Mouse (Mus musculus) heart, embryonic 14.5 days (tissue): Measurements from ENCODE around the gene Fgfr3. TPM values are rescaled to one million over a fixed set of nuclear protein-coding genes. Genes with fewer than 3 reads are reported as not detected.

Source experiments
- ATAC-seq: fragments of 200-750 bp; cut with Nextera tagmentation; 2 replicates; pipeline ENCODE4 v1.8.0; 2017; ENCODE audit warnings: low read depth, moderate TSS enrichment; ENCODE audit not compliant: insufficient number of reproducible peaks, insufficient read depth, low FRiP score
- H3K27ac ChIP-seq, 2 experiments: fragments of 200-500 bp in 1 of 2; fragments of 300-500 bp in 1 of 2; sonication (generic) in 1 of 2; replicated peaks in 1 of 2; 2 replicates each; pipeline ENCODE4 v1.5.1; 2012 to 2014; ENCODE audit warnings: low read depth in 2 of 2, low read length in 2 of 2, control low read depth in 1 of 2, mild to moderate bottlenecking in 1 of 2, mixed read lengths in 1 of 2; ENCODE audit not compliant: control insufficient read depth in 1 of 2, insufficient read depth in 1 of 2
- H3K27me3 ChIP-seq: fragments of 300-500 bp; sonication (generic); 2 replicates; pipeline ENCODE4 v1.6.1; 2014; ENCODE audit warnings: mild to moderate bottlenecking, low read length, control low read depth; ENCODE audit not compliant: control insufficient read depth, insufficient read depth
- H3K36me3 ChIP-seq: fragments of 300-500 bp; sonication (generic); 2 replicates; pipeline ENCODE4 v1.6.1; 2014; ENCODE audit warnings: mild to moderate bottlenecking, control low read depth, low read length, mixed read lengths; ENCODE audit not compliant: control insufficient read depth, insufficient read depth
- H3K4me1 ChIP-seq, 2 experiments: fragments of 200-500 bp in 1 of 2; fragments of 300-500 bp in 1 of 2; sonication (generic) in 1 of 2; 2 replicates each; pipeline ENCODE4 v1.6.1; 2012 to 2014; ENCODE audit warnings: low read length in 2 of 2, control low read depth in 1 of 2, mixed read lengths in 1 of 2; ENCODE audit not compliant: control insufficient read depth in 2 of 2, insufficient read depth in 2 of 2
- H3K4me2 ChIP-seq: fragments of 300-500 bp; sonication (generic); 2 replicates; pipeline ENCODE4 v1.6.1; 2014; ENCODE audit warnings: mild to moderate bottlenecking, low read length
- H3K4me3 ChIP-seq, 2 experiments: fragments of 200-500 bp in 1 of 2; fragments of 300-500 bp in 1 of 2; sonication (generic) in 1 of 2; 2 replicates each; pipeline ENCODE4 v1.5.1; 2012 to 2014; ENCODE audit warnings: low read length in 2 of 2, mild to moderate bottlenecking in 2 of 2, control low read depth in 1 of 2, low read depth in 1 of 2, moderate library complexity in 1 of 2; ENCODE audit not compliant: control insufficient read depth in 1 of 2, insufficient read depth in 1 of 2
- H3K9ac ChIP-seq: fragments of 300-500 bp; sonication (generic); 2 replicates; pipeline ENCODE4 v1.6.1; 2014; ENCODE audit warnings: mild to moderate bottlenecking, low read length
- H3K9me3 ChIP-seq: fragments of 300-500 bp; sonication (generic); 2 replicates; pipeline ENCODE4 v1.6.1; 2016; ENCODE audit warnings: low read length, control low read depth; ENCODE audit not compliant: control insufficient read depth
- WGBS: fragments of 180-500 bp; shearing (Covaris S2); extraction: QIAGEN DNeasy Blood & Tissue Kit; methylation state at CpG from one replicate; pipeline ENCODE4 v1.1.7; 2014; 5-methylcytosine and 5-hydroxymethylcytosine counted together
- polyA plus RNA-seq: library from polyadenylated mRNA; unstranded; fragments of >200 nt; fragmentation: Nextera tagmentation; extraction: Ambion mirVana; gene quantifications from 2 replicates; pipeline ENCODE4 v1.2.1, GENCODE M21; 2014

Gene Fgfr3
- polyA plus RNA-seq, 1 experiment from 2014 or later = 3.1 TPM

GRCm38 (mm10) chr5:33777195-33777594, 55.7 kb downstream of the Fgfr3 start:
- no peaks in the 10 kb centered on the region for H3K27me3 ChIP-seq
- H3K4me1 ChIP-seq = peaks cover 0 to 10% of the 10 kb centered on the region in 2 experiments; a peak in 3 of 4 replicates
- H3K4me3 ChIP-seq = no peak overlapping the region
- no peak overlapping the region for H3K9ac ChIP-seq
- no peaks in the 10 kb centered on the region for H3K9me3 ChIP-seq
- no peak overlapping the region for H3K4me2 ChIP-seq
- H3K36me3 ChIP-seq = peaks cover 35% of the 10 kb centered on the region
- ATAC-seq = no peak
- no peak overlapping the region for H3K27ac ChIP-seq

GRCm38 (mm10) chr5:33781964-33782344, 60.5 kb downstream of the Fgfr3 start:
- WGBS = 4% methylated on average over 11 of the region's 11 CpGs
- Histone ChIP-seq H3K27me3 (no peaks in the 10 kb centered on the region), H3K9ac (peak overlapping the region; percentile 80), H3K9me3 (no peaks in the 10 kb centered on the region), H3K4me2 (peak overlapping the region; percentile 93), H3K4me1 (peaks cover 3 to 10% of the 10 kb centered on the region in 2 experiments; a peak in 3 of 4 replicates), H3K27ac (peak overlapping the region in 1 of 2 experiments; percentile 78; a peak in 2 of 4 replicates), H3K36me3 (peaks cover 11% of the 10 kb centered on the region; the same call in 1 of the 2 replicates), H3K4me3 (peak overlapping the region; percentile 72 to 73)
- no peak for ATAC-seq

GRCm38 (mm10) chr5:33782345-33782998, 61.0 kb downstream of the Fgfr3 start, which contains the start of gene Letm1:
Gene Letm1, minus strand, starts transcription at chr5:33782817.
- Histone ChIP-seq H3K4me1 (peaks cover 3 to 10% of the 10 kb centered on the region in 2 experiments; a peak in 3 of 4 replicates), H3K4me2 (peak within 1 kb of the TSS; percentile 93), H3K27ac (peak within 1 kb of the TSS; percentile 63 to 78), H3K36me3 (peaks cover 6% of the 10 kb centered on the region; the same call in 1 of the 2 replicates), H3K27me3 (no peaks in the 10 kb centered on the region), H3K9ac (peak within 1 kb of the TSS; percentile 80), H3K9me3 (no peaks in the 10 kb centered on the region), H3K4me3 (peak within 1 kb of the TSS; percentile 72 to 73)
- under 1% methylated on average over 65 of the region's 65 CpGs for WGBS
- peak; percentile 99 for ATAC-seq

GRCm38 (mm10) chr5:33782999-33783390, 61.5 kb downstream of the Fgfr3 start:
- 5% methylated on average over 6 of the region's 6 CpGs for WGBS

More at GRCm38 (mm10) chr5:33782999-33783390, 61.5 kb downstream of the Fgfr3 start:
- H3K36me3 ChIP-seq = peaks cover under 1% of the 10 kb centered on the region; the same call in 1 of the 2 replicates
- H3K27ac ChIP-seq = peak overlapping the region in 1 of 2 experiments; percentile 78; a peak in 1 of 4 replicates
- 0 out of 2 replicates have a peak, but pooled peaks have one; percentile 5 for ATAC-seq
- H3K9me3 ChIP-seq = no peaks in the 10 kb centered on the region
- peak overlapping the region; percentile 80 for H3K9ac ChIP-seq
- H3K4me2 ChIP-seq = peak overlapping the region; percentile 93
- H3K4me3 ChIP-seq = peak overlapping the region; percentile 72 to 73
- no peaks in the 10 kb centered on the region for H3K27me3 ChIP-seq
- peaks cover 3 to 10% of the 10 kb centered on the region in 2 experiments; a peak in 3 of 4 replicates for H3K4me1 ChIP-seq

Other genes with a start within 250 kb of the Fgfr3 start
- 49.0 and 58.3 TPM in 2 replicates for gene Fam53a, start 92.0 kb upstream of the Fgfr3 start, polyA plus RNA-seq
- 1.3 TPM in 2 replicates for gene Gm9903, start 91.7 kb upstream of the Fgfr3 start, polyA plus RNA-seq
- 97.7 and 102 TPM in 2 replicates for gene Slbp, start 69.1 kb upstream of the Fgfr3 start, polyA plus RNA-seq
- gene Tacc3, start 63.5 kb upstream of the Fgfr3 start, polyA plus RNA-seq = 105 and 117 TPM in 2 replicates
- 35.4 and 38.3 TPM in 2 replicates for gene Tmem129, start 63.3 kb upstream of the Fgfr3 start, polyA plus RNA-seq
- gene Letm1, start 61.1 kb downstream of the Fgfr3 start, polyA plus RNA-seq = 43.5 and 45.0 TPM in 2 replicates
- 37.5 and 37.7 TPM in 2 replicates for gene Nsd2, start 99.1 kb downstream of the Fgfr3 start, polyA plus RNA-seq
- 24.4 and 25.8 TPM in 2 replicates for gene Nelfa, start 214.7 kb downstream of the Fgfr3 start, polyA plus RNA-seq